Mouse (Mus musculus): ENCODE results near the gene Tgif2.

GRCm38 (mm10) chr2:156858671-156859070 is 18.9 kb downstream of the Tgif2 start:
- TF ChIP-seq CTCF (IDR thresholded peaks at IDR 0.05; ENCODE audit: control insufficient read depth, insufficient read depth, low read length) (no peak), POLR2A (IDR thresholded peaks at IDR 0.05; ENCODE audit: borderline replicate concordance, control insufficient read depth, low read depth, low read length) (no peak)
